Mouse (Mus musculus): Measurements from ENCODE around the gene Il6st. TPM values are rescaled to one million over a fixed set of nuclear protein-coding genes. Genes with fewer than 3 reads are reported as not detected.
A peak's percentile ranks its signal among the peaks of the same experiment; 100 is the strongest.

Il6st gene
- total RNA-seq, 2 experiments from 2014 or later, result 181 to 216 TPM

- DNase-seq (ENCODE audit: low spot score), result no peak
- intact Hi-C loops (cut with DNase I), result no loop called here
Observed at GRCm38 (mm10) chr13:112510437-112511212, 46.8 kb downstream of the Il6st start.

- DNase-seq (ENCODE audit: low spot score), result no peak
- intact Hi-C loops (cut with DNase I), result no loop called here
Observed at GRCm38 (mm10) chr13:112511261-112511660, 47.4 kb downstream of the Il6st start.

- intact Hi-C loops (cut with DNase I), result no loop called here
- DNase-seq (ENCODE audit: low spot score), result no peak
Observed at GRCm38 (mm10) chr13:112511810-112512209, 47.9 kb downstream of the Il6st start.

- intact Hi-C loops (cut with DNase I), result no loop called here
- no peak for DNase-seq (ENCODE audit: low spot score)
Observed at GRCm38 (mm10) chr13:112512824-112513223, 49.0 kb downstream of the Il6st start.

GRCm38 (mm10) chr13:112514546-112514945 lies 50.7 kb downstream of the Il6st start:
- intact Hi-C loops (cut with DNase I), result no loop called here
- DNase-seq (ENCODE audit: low spot score), result no peak

GRCm38 (mm10) chr13:112522261-112522660 lies 58.4 kb downstream of the Il6st start:
- intact Hi-C loops (cut with DNase I), result no loop called here
- DNase-seq (ENCODE audit: low spot score), result no peak

GRCm38 (mm10) chr13:112522896-112523295 lies 59.0 kb downstream of the Il6st start:
- intact Hi-C loops (cut with DNase I), result no loop called here
- DNase-seq (ENCODE audit: low spot score), result no peak

GRCm38 (mm10) chr13:112523346-112523970 lies 59.6 kb downstream of the Il6st start:
- intact Hi-C loops (cut with DNase I), result no loop called here
- no peak for DNase-seq (ENCODE audit: low spot score)

GRCm38 (mm10) chr13:112527186-112527585 lies 63.3 kb downstream of the Il6st start:
- intact Hi-C loops (cut with DNase I), result no loop called here
- DNase-seq (ENCODE audit: low spot score), result no peak

GRCm38 (mm10) chr13:112529893-112530292 lies 66.0 kb downstream of the Il6st start:
- intact Hi-C loops (cut with DNase I), result loop anchor here (1.0 kb wide), 1 partner anchor 258 kb away; no protein-coding TSS in a partner anchor
- DNase-seq (ENCODE audit: low spot score), result peak; percentile 50

- intact Hi-C loops (cut with DNase I), result no loop called here
- DNase-seq (ENCODE audit: low spot score), result no peak
Observed at GRCm38 (mm10) chr13:112532235-112532634, 68.4 kb downstream of the Il6st start.

GRCm38 (mm10) chr13:112533556-112533955 lies 69.7 kb downstream of the Il6st start:
- DNase-seq (ENCODE audit: low spot score), result no peak
- intact Hi-C loops (cut with DNase I), result loop anchor here (1.0 kb wide), 1 partner anchor 228 kb away; no protein-coding TSS in a partner anchor

- no peak for DNase-seq (ENCODE audit: low spot score)
- intact Hi-C loops (cut with DNase I), result no loop called here
Observed at GRCm38 (mm10) chr13:112536611-112537010, 72.7 kb downstream of the Il6st start.

GRCm38 (mm10) chr13:112537065-112537464 lies 73.2 kb downstream of the Il6st start:
- intact Hi-C loops (cut with DNase I), result no loop called here
- DNase-seq (ENCODE audit: low spot score), result no peak

- DNase-seq (ENCODE audit: low spot score), result no peak
- intact Hi-C loops (cut with DNase I), result no loop called here
Observed at GRCm38 (mm10) chr13:112540616-112541015, 76.7 kb downstream of the Il6st start.

GRCm38 (mm10) chr13:112541223-112541975 lies 77.5 kb downstream of the Il6st start:
- DNase-seq (ENCODE audit: low spot score), result no peak
- intact Hi-C loops (cut with DNase I), result no loop called here

- DNase-seq (ENCODE audit: low spot score), result no peak
Observed at GRCm38 (mm10) chr13:112551641-112552548, 88.0 kb downstream of the Il6st start.

GRCm38 (mm10) chr13:112553304-112553703 lies 89.4 kb downstream of the Il6st start:
- DNase-seq (ENCODE audit: low spot score), result no peak
- intact Hi-C loops (cut with DNase I), result no loop called here

More at GRCm38 (mm10) chr13:112551641-112552548, 88.0 kb downstream of the Il6st start:
- intact Hi-C loops (cut with DNase I), result no loop called here

GRCm38 (mm10) chr13:112556501-112556900 lies 92.6 kb downstream of the Il6st start:
- no peak for DNase-seq (ENCODE audit: low spot score)
- intact Hi-C loops (cut with DNase I), result no loop called here
